Comparison of ENCODE assay signal across 28 mouse cellular contexts in genomic region chr13:32724606-32725005, GRCm38 (mm10). TPM values are rescaled to one million over a fixed set of nuclear protein-coding genes. Genes with fewer than 3 reads are reported as not detected.
"Had no signal": no experiment of that assay in that cellular context is flagged by ENCODE, and none has a peak within 500 bp of the region (broad histone marks: within the 10 kb centered on the region; RNA-seq: fewer than 3 reads in every experiment).

No protein-coding gene starts in this region.

- H3K9me3 ChIP-seq: embryonic facial prominence, embryonic 10.5 days; embryonic facial prominence, embryonic 12.5 days; embryonic facial prominence, embryonic 13.5 days; embryonic facial prominence, embryonic 15.5 days; forebrain, embryonic 10.5 days; forebrain, embryonic 12.5 days; forebrain, embryonic 13.5 days; forebrain, embryonic 15.5 days had no signal

- DNase-seq: cerebellum, adult 2 months; cerebellum, adult 8-10 months; cerebellum, adult 9-10 months; cerebellum, adult 9-11 months; cerebellum, postnatal 10 days; cerebellum, postnatal 14 days; cerebellum, postnatal 25 days; cerebellum, postnatal 36 days; embryo, embryonic 11 days; forebrain, postnatal 0 days; gastrocnemius, adult 2 months; gastrocnemius, postnatal 10 days; gastrocnemius, postnatal 14 days; gastrocnemius, postnatal 25 days; gastrocnemius, postnatal 36 days had no signal

- H3K4me3 ChIP-seq: embryonic facial prominence, embryonic 10.5 days; embryonic facial prominence, embryonic 12.5 days; embryonic facial prominence, embryonic 13.5 days; embryonic facial prominence, embryonic 15.5 days; erythroblast, embryonic 14.5 days; forebrain, embryonic 10.5 days; forebrain, embryonic 12.5 days; forebrain, embryonic 13.5 days; forebrain, embryonic 15.5 days; gastrocnemius, adult 2 months had no signal

- H3K4me1 ChIP-seq: embryonic facial prominence, embryonic 10.5 days; embryonic facial prominence, embryonic 12.5 days; embryonic facial prominence, embryonic 13.5 days; embryonic facial prominence, embryonic 15.5 days; forebrain, embryonic 10.5 days; forebrain, embryonic 12.5 days; forebrain, embryonic 13.5 days; forebrain, embryonic 15.5 days had no signal

- H3K36me3 ChIP-seq: embryonic facial prominence, embryonic 10.5 days; embryonic facial prominence, embryonic 12.5 days; embryonic facial prominence, embryonic 13.5 days; embryonic facial prominence, embryonic 15.5 days; forebrain, embryonic 10.5 days; forebrain, embryonic 12.5 days; forebrain, embryonic 15.5 days had no signal

- H3K27me3 ChIP-seq: embryonic facial prominence, embryonic 12.5 days; embryonic facial prominence, embryonic 13.5 days; embryonic facial prominence, embryonic 15.5 days; forebrain, embryonic 12.5 days; forebrain, embryonic 13.5 days; forebrain, embryonic 15.5 days had no signal

- H3K27ac ChIP-seq: embryonic facial prominence, embryonic 10.5 days; embryonic facial prominence, embryonic 12.5 days; embryonic facial prominence, embryonic 13.5 days; embryonic facial prominence, embryonic 15.5 days; forebrain, embryonic 10.5 days; forebrain, embryonic 12.5 days; forebrain, embryonic 13.5 days; forebrain, embryonic 15.5 days; gastrocnemius, adult 2 months had no signal

- H3K9ac ChIP-seq: embryonic facial prominence, embryonic 12.5 days; embryonic facial prominence, embryonic 13.5 days; embryonic facial prominence, embryonic 15.5 days; forebrain, embryonic 12.5 days; forebrain, embryonic 13.5 days; forebrain, embryonic 15.5 days; forebrain, postnatal 0 days had no signal

RNA-seq across cellular contexts. Expression of gene Mylk4, which starts 59.1 kb away (rescaled TPM):
- total RNA-seq: common myeloid progenitor, adult 5-6 weeks; granulocyte monocyte progenitor cell, adult 5-6 weeks had no signal
- polyA plus RNA-seq: erythroblast, embryonic 14.5 days; forebrain, embryonic 10.5 days; forebrain, embryonic 13.5 days; forebrain, embryonic 14.5 days; forebrain, embryonic 16.5 days had no signal
